Mouse (Mus musculus): ENCODE measurements around the gene Taf1a. TPM values are rescaled to one million over a fixed set of nuclear protein-coding genes. Genes with fewer than 3 reads are reported as not detected.

Gene Taf1a
- polyA plus RNA-seq (2017; shearing (Covaris generic)): 29.8 TPM

GRCm38 (mm10) chr1:183388426-183389406 is at the start of gene Taf1a:
Gene Taf1a, plus strand, starts transcription at chr1:183388981.

GRCm38 (mm10) chr1:183369427-183370014 is 19.3 kb upstream of the Taf1a start, which contains the start of gene Mia3:
Gene Mia3, minus strand, starts transcription at chr1:183369553.

DNA sequence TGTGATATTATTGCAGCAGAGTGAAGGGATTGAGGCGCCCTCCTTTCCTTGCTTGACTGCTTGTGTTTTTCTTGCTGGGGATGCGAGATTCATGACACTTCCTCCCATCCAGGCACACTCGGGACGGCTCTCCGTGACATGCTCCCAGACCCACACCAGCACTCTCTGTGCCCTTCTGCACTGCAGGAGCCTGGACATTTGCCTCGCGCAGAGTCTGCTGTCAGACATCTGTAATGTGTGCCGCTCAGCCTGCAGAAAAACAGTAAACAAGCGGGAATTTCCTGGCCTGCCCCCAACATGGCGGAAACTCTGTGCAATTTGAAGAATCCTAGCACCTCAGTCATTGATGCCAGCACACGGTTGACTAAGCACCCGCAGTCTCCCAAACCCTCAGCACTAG is 29.1 kb downstream of the Taf1a start, which contains the start of gene Hhipl2:
TSS of gene Hhipl2 (plus strand) at position 343 of the 400 bp plus-strand sequence.

Other genes starting within 250 kb of the Taf1a start
- gene Disp1, start 167.5 kb upstream of the Taf1a start, polyA plus RNA-seq (2017; shearing (Covaris generic)): 19.9 TPM
- gene Aida, start 92.4 kb upstream of the Taf1a start, polyA plus RNA-seq (2017; shearing (Covaris generic)): 25.8 TPM
- 75.2 TPM for gene Brox, start 91.7 kb upstream of the Taf1a start, polyA plus RNA-seq (2017; shearing (Covaris generic))
- gene Mia3, start 19.4 kb upstream of the Taf1a start, polyA plus RNA-seq (2017; shearing (Covaris generic)): 195 TPM
- not detected for gene Hhipl2, start 29.2 kb downstream of the Taf1a start, polyA plus RNA-seq (2017; shearing (Covaris generic))